Mouse (Mus musculus) WW6 (cell line): ENCODE data around the gene Steap3.

Experiments
- DNase-seq: peaks from one replicate; pipeline ENCODE4 v3.0.0-alpha.2; 2013; ENCODE audit warnings: low read depth, low spot score

Steap3 gene

DNA sequence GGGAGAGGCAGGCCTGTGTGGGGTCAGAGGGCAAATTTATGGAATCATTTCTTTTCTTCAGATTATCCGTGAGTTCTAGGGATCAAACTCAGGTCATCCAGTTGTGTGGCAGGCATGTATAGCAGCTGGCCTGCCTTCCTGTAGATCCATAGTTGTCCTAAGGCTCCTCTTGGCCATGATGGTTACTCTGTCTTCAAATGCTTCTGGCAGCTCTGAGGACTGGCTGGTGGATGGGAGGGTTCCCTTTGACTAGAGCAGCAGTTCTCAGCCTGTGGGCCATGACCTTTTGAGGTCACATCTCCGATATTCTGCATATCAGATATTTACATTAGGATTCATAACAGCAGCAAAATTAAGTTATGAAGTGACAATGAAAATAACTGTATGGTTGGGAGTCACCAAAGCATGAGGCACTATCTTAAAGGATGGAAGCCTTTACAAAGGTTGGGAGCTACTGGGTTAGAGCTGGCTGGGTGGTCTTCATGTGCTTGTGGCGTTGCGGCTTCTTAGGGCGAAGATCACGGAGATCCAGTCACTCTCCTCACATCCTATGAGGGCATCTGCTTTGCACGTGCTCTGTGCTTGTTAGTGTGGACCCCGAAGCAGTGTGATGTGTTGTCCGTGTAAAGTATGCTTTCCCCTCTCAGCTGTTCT is 113.9 kb downstream of the Steap3 start:
- DNase-seq: no peak

DNA sequence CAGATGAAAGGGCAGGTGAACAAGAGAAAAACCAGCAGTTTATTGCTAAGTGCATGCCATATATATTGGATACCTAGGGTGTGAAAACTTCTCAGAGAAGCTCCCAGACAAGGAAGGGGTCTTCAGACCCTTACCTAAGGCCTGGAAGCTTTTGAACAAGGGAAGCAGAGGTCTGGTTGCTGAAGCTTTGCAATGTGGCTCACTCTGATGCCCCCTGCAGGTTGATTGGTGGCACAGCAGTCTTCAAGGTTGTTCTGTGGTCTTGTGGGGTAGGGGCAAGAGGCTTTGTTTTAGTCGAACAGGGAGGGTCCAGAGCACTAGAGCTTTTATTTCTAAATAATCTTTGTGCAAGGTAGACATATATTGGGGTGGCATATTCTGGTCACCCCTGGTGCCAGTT is 117.2 kb downstream of the Steap3 start:
- DNase-seq: peak; percentile 29

GRCm38 (mm10) chr1:120154232-120154631 is 118.3 kb downstream of the Steap3 start:
- no peak for DNase-seq

GRCm38 (mm10) chr1:120146994-120147393 is 125.5 kb downstream of the Steap3 start:
- DNase-seq: no peak

GRCm38 (mm10) chr1:120145527-120146216 is 126.8 kb downstream of the Steap3 start:
- no peak for DNase-seq

DNA sequence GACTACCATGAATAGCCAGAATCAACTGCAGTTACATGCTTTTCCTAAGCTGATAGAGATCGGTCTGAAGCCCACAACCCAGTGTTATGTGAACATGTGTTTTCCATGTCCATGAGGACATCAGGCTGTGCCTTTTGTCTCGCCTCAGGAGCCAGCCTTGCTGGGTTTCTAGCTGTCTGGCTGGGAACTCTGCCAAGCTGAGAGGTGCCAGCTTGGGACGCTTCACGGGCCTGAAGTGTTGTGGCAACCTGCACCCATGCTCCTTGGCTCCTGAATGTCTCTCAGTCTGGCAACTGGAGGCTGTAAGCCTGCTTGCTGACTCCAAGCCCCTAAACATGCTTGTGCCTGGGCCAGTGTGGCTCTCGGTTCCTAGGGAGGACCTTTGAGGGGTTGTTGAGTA is 130.0 kb downstream of the Steap3 start:
- no peak for DNase-seq
